Mouse (Mus musculus) ES-Bruce4 (cell line): ENCODE results near the gene Akap8l. TPM values are rescaled to one million over a fixed set of nuclear protein-coding genes. Genes with fewer than 3 reads are reported as not detected.

Experiments
- H3K27ac ChIP-seq: 2 replicates; pipeline ENCODE4 v1.5.1; 2012; ENCODE audit warnings: low read length, inconsistent platforms; ENCODE audit not compliant: insufficient read depth
- H3K27me3 ChIP-seq: 2 replicates; pipeline ENCODE4 v1.6.1; 2012; ENCODE audit warnings: mild to moderate bottlenecking, low read length, inconsistent platforms; ENCODE audit not compliant: control insufficient read depth, poor library complexity, insufficient read depth, severe bottlenecking
- H3K36me3 ChIP-seq: 2 replicates; pipeline ENCODE4 v1.6.1; 2012; ENCODE audit warnings: inconsistent platforms, mild to moderate bottlenecking, low read length, moderate library complexity; ENCODE audit not compliant: control insufficient read depth, poor library complexity, insufficient read depth, severe bottlenecking
- H3K4me1 ChIP-seq: one replicate; pipeline ENCODE4 v1.8.1; 2011; ENCODE audit warnings: low read length; ENCODE audit not compliant: control insufficient read depth, insufficient read depth
- H3K4me3 ChIP-seq: 2 replicates; pipeline ENCODE4 v1.5.1; 2011; ENCODE audit warnings: low read depth, mild to moderate bottlenecking, low read length
- H3K9ac ChIP-seq: 2 replicates; pipeline ENCODE4 v1.6.1; 2012; ENCODE audit warnings: low read depth, mild to moderate bottlenecking, inconsistent platforms; ENCODE audit not compliant: poor library complexity, severe bottlenecking
- H3K9me3 ChIP-seq: replicated peaks from 2 replicates; pipeline ENCODE4 v1.6.1; 2012; ENCODE audit warnings: mild to moderate bottlenecking, low read length, inconsistent platforms; ENCODE audit not compliant: control insufficient read depth, poor library complexity, insufficient read depth, severe bottlenecking
- CTCF ChIP-seq: IDR thresholded peaks from one replicate; pipeline ENCODE4 v1.8.1; 2011; ENCODE audit warnings: low read depth, low read length
- EP300 ChIP-seq: IDR thresholded peaks from 2 replicates; pipeline ENCODE4 v1.6.1; 2011; ENCODE audit warnings: low read depth, low read length; ENCODE audit not compliant: insufficient read depth
- POLR2A ChIP-seq: IDR thresholded peaks from one replicate; pipeline ENCODE4 v1.8.1; 2011; ENCODE audit warnings: low read length; ENCODE audit not compliant: insufficient read depth
- polyA plus RNA-seq: library from polyadenylated mRNA; stranded (reverse); fragments of >200 nt; gene quantifications from 2 replicates; pipeline ENCODE4 v1.2.4, GENCODE M21; 2011; ENCODE audit warnings: low read depth; ENCODE audit not compliant: missing spikeins, insufficient read depth, insufficient read length

Gene Akap8l
- polyA plus RNA-seq, 1 experiment: 67.7 TPM

DNA sequence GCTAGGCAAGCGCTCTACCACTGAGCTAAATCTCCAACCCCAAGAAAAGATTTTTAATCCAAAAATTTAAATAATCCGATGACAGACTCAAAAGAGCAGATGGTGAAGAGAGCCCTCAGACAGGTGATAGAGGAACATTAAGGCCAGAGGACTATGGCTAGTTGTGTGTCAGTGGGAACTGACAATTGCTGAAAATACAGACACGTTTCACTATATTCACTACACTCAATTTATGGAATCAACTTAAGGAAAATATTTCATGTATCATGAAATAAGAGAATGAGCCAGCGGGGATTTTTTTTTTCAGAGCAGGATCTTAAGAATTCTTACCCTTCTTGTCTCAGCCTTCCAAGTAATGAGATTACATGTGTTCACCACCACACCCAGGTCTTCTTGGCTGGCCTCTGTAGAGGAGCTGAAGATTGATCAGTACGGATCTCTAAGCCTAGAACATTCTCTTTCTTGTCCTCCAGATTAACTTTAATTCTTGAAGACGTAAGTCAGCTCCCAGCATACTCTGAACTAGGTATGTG, 65.2 kb downstream of the Akap8l start:
- Histone ChIP-seq H3K9me3 (no peaks in the 10 kb centered on the region), H3K27ac (peak overlapping the region; percentile 74), H3K4me3 (peak overlapping the region; percentile 98), H3K36me3 (no peaks in the 10 kb centered on the region), H3K27me3 (no peaks in the 10 kb centered on the region), H3K4me1 (no peaks in the 10 kb centered on the region), H3K9ac (peak overlapping the region; percentile 98)
- TF ChIP-seq CTCF (no peak), POLR2A (no peak), EP300 (no peak)

DNA sequence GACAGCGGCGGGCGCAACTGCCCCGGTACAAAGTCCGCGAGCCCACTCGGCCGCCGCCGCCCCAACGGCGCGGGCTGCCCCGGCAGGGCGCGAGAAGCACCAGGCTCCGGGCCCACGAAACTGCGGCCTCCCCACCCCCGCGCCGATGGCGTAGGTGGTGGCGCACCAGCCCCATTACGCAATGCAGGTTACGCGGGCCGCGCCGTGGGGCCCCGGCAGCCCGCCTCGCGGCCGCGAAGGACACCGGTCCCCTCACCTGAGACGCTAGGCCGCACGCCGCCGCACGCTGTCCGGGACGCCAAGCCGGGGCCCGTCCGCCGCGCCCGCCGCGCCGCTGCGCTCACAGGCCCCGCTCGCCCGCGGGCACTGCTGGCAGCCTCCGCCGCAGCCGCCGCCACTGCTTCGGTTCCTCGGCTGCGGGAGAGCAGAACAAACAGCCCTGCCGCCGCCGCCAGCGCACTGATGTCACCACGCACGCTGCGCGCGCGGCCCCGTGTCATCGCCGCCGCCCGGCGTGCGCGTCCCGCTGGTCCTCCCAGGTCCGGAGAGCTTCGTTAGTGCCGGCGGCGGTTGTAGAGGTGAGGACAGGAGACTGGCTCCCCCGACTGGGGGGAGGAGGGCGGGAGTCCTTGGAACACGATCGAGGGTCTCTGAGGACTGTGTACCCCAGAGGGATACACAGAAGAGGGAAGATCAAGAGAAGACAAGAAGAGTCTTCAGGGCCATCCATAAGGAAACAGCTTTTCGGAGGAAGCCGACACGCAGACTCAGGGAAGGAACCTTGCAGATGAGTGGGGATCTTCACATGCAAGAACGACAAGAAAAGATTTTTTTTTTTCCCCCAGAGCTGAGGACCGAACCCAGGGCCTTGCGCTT, 65.9 kb downstream of the Akap8l start, which contains the start of gene Brd4:
Gene Brd4, minus strand, starts transcription at position 461 of the 876 bp plus-strand sequence.
- peak within 1 kb of the TSS; percentile 98 for H3K9ac ChIP-seq
- peak within 1 kb of the TSS; percentile 84 for H3K27ac ChIP-seq
- no peaks in the 10 kb centered on the region for H3K27me3 ChIP-seq
- H3K36me3 ChIP-seq: no peaks in the 10 kb centered on the region
- TF ChIP-seq POLR2A (peak; percentile 33), CTCF (no peak)
- no peaks in the 10 kb centered on the region for H3K9me3 ChIP-seq
- H3K4me3 ChIP-seq: peak within 1 kb of the TSS; percentile 98
- H3K4me1 ChIP-seq: no peaks in the 10 kb centered on the region

DNA sequence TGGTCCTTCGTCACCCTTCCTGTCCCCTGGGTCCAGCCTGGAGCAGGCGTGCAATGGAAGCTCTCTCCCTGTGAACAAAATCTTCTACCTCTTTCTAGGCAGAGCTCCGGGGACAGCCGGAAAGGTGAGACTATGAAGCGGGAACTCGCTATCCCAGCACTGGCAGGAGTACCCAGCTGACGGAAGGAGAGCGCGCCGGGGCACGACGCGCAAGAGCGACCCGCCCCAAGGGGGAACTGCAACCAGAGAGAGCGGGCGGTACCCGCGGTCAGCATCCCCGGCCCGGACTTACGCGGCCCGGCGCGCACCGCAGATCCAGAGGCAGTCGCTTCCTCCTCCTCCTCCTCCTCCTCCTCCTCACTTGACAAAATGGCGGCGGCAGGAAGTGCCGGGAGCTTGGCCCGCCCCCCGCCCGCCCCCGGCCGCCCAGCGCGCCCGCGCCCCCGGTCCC, 66.6 kb downstream of the Akap8l start:
- no peaks in the 10 kb centered on the region for H3K27me3 ChIP-seq
- no peaks in the 10 kb centered on the region for H3K4me1 ChIP-seq
- peak overlapping the region; percentile 98 for H3K4me3 ChIP-seq
- H3K9me3 ChIP-seq: no peaks in the 10 kb centered on the region
- peak overlapping the region; percentile 84 for H3K27ac ChIP-seq
- peak overlapping the region; percentile 98 for H3K9ac ChIP-seq
- no peak for TF ChIP-seq EP300
- H3K36me3 ChIP-seq: no peaks in the 10 kb centered on the region

- H3K27ac ChIP-seq: peak overlapping the region; percentile 84
- TF ChIP-seq POLR2A (no peak), CTCF (no peak), EP300 (no peak)
These were observed 67.1 kb downstream of the Akap8l start for GRCm38 (mm10) chr17:32283341-32283740.

DNA sequence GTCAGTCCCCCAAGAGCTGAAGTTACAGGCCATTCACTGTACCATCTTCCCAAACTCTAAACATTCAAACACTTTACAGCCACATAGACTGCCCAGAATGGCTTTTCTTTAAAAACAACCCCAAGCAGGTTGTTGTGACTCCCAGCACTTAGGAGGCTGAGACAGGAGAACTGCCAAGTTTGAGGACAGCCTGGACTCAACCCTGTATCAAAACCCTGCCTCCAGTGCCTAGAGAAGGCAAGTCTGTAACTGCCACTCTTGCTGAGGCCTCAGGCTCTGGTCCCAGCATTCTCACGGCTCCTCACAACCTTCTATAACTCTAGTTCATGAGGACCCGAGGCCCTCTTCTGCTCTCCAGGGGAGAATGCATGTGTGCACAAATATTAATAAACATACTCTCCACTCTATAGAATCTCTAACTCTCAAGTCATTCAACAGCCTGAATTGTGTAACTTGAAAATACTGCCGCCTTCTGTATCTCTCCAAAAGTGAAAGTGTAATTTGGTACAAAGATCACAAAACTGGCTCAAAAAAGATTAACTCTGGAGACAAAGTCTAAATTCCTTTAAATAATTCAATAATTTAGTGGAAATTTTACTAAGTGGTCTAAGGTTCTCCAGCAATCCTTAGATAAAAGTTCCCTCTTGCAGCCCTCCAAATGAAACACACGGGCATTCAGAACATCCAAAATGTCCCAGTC, 68.6 kb downstream of the Akap8l start:
- TF ChIP-seq POLR2A (no peak), CTCF (no peak), EP300 (no peak)
- Histone ChIP-seq H3K27ac (peak overlapping the region; percentile 33; the same call in 1 of the 2 replicates), H3K9me3 (no peaks in the 10 kb centered on the region), H3K4me3 (0 out of 2 replicates have a peak overlapping the region, but pooled peaks have one; percentile 17), H3K4me1 (no peaks in the 10 kb centered on the region), H3K27me3 (no peaks in the 10 kb centered on the region), H3K9ac (no peak overlapping the region), H3K36me3 (no peaks in the 10 kb centered on the region)

More at GRCm38 (mm10) chr17:32283341-32283740, 67.1 kb downstream of the Akap8l start:
- no peaks in the 10 kb centered on the region for H3K36me3 ChIP-seq
- H3K27me3 ChIP-seq: no peaks in the 10 kb centered on the region
- H3K4me3 ChIP-seq: peak overlapping the region; percentile 95
- no peaks in the 10 kb centered on the region for H3K9me3 ChIP-seq
- no peaks in the 10 kb centered on the region for H3K4me1 ChIP-seq
- H3K9ac ChIP-seq: peak overlapping the region; percentile 98

- Histone ChIP-seq H3K27me3 (no peaks in the 10 kb centered on the region), H3K9me3 (no peaks in the 10 kb centered on the region), H3K36me3 (no peaks in the 10 kb centered on the region), H3K4me3 (0 out of 2 replicates have a peak overlapping the region, but pooled peaks have one; percentile 17), H3K9ac (no peak overlapping the region), H3K4me1 (no peaks in the 10 kb centered on the region), H3K27ac (peak overlapping the region; percentile 33; the same call in 1 of the 2 replicates)
- TF ChIP-seq EP300 (no peak), CTCF (no peak), POLR2A (no peak)
These were observed 69.3 kb downstream of the Akap8l start for GRCm38 (mm10) chr17:32281126-32281525.
